Mouse (Mus musculus): ENCODE data around the gene Ryr2. TPM values are rescaled to one million over a fixed set of nuclear protein-coding genes. Genes with fewer than 3 reads are reported as not detected.
A peak's percentile ranks its signal among the peaks of the same experiment; 100 is the strongest.

Ryr2 gene
- polyA plus RNA-seq, 1 experiment from 2014 or later, result 4.4 TPM

DNA sequence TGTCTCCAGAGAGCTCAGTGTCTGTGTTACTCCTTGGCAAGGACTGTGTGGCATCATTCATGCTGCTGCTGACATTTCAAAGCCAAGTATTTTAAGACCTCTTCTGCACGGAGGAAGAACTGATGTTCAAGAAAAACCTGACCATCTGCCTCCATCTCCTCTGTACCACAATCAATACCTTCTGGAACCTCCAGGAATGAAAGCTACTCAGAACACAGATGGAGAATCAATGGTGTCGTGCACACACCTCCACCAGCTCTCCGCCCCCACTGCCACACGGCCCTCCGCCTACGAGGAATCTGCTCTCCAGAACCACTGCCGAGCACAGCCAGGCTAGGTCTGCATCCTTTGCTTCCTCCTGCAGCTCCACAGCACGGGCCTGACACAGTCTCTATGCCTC, 92.8 kb downstream of the Ryr2 start:
- no peak overlapping the region for H3K27ac ChIP-seq
- H3K4me3 ChIP-seq, result no peak overlapping the region
- no peaks in the 10 kb centered on the region for H3K36me3 ChIP-seq (replicated peaks)
- H3K4me2 ChIP-seq, result no peak overlapping the region
- no peaks in the 10 kb centered on the region for H3K27me3 ChIP-seq (replicated peaks)
- 82% methylated on average over 8 of the region's 8 CpGs for WGBS
- H3K9ac ChIP-seq, result no peak overlapping the region
- ATAC-seq (replicated peaks), result no peak
- H3K4me1 ChIP-seq, result peaks cover 12% of the 10 kb centered on the region; the same call in 1 of the 2 replicates
- H3K9me3 ChIP-seq, result no peaks in the 10 kb centered on the region

GRCm38 (mm10) chr13:12008995-12009689, 97.6 kb downstream of the Ryr2 start:
- peak; percentile 71 for ATAC-seq (replicated peaks)
- Histone ChIP-seq H3K27me3 (replicated peaks) (no peaks in the 10 kb centered on the region), H3K27ac (peak overlapping the region; percentile 43)

DNA sequence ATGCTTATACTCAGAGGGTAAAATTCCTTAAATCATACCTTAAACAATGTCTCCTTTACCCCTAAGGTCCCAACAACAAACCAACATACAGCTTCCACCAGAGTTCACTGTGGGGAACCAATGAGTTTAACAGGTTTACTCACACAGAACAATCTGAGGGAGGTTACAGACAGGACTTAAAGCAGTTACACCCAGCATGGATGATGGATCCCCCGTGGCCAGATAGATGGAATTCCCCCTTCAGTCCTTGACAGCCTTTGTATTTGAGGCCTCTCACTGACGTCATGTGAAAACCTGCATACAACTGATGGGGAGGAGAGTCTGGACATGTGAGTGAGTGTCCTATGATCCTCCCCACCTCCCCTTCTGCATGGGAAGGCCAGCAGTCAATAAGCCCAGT, 99.2 kb downstream of the Ryr2 start:
- WGBS, result 57% methylated on average over 2 of the region's 2 CpGs

More at GRCm38 (mm10) chr13:12008995-12009689, 97.6 kb downstream of the Ryr2 start:
- H3K4me3 ChIP-seq, result no peak overlapping the region
- H3K36me3 ChIP-seq (replicated peaks), result no peaks in the 10 kb centered on the region
- no peaks in the 10 kb centered on the region for H3K9me3 ChIP-seq
- no peak overlapping the region for H3K9ac ChIP-seq
- 42% methylated on average over 6 of the region's 6 CpGs for WGBS
- H3K4me2 ChIP-seq, result no peak overlapping the region
- no peaks in the 10 kb centered on the region for H3K4me1 ChIP-seq

DNA sequence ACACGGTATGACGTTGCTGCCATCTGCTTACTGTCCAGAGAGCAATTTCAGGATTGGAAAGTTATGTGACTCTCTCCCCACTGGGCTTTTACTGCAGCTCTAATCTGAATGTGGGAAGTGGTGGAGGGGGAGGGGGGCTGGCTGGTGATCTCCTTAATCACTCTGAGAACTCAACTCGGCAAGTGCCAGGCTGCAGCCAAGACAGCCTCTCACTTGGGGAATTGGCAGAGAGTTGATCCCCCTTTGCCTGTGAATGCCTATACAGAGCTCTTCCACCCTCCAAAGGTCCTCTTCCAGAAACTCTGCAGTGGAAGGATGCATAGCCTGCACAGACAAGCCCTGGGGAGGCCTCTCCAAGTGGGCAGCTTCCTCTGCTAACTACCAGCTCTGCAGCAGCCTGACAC, 104.9 kb downstream of the Ryr2 start:
- WGBS, result 42% methylated on average over 3 of the region's 3 CpGs
- Histone ChIP-seq H3K27me3 (replicated peaks) (no peaks in the 10 kb centered on the region), H3K9ac (no peak overlapping the region), H3K27ac (no peak overlapping the region), H3K4me3 (no peak overlapping the region), H3K4me2 (no peak overlapping the region), H3K4me1 (no peaks in the 10 kb centered on the region), H3K9me3 (no peaks in the 10 kb centered on the region), H3K36me3 (replicated peaks) (no peaks in the 10 kb centered on the region)
- peak; percentile 33; the same call in 1 of the 2 replicates for ATAC-seq (replicated peaks)

More for the DNA sequence above, 99.2 kb downstream of the Ryr2 start:
- no peak for ATAC-seq (replicated peaks)
- Histone ChIP-seq H3K27ac (no peak overlapping the region), H3K36me3 (replicated peaks) (no peaks in the 10 kb centered on the region), H3K27me3 (replicated peaks) (no peaks in the 10 kb centered on the region), H3K9me3 (no peaks in the 10 kb centered on the region), H3K4me3 (no peak overlapping the region), H3K9ac (no peak overlapping the region), H3K4me2 (no peak overlapping the region), H3K4me1 (no peaks in the 10 kb centered on the region)

- H3K9me3 ChIP-seq, result no peaks in the 10 kb centered on the region
- no peaks in the 10 kb centered on the region for H3K4me1 ChIP-seq
- no peak for ATAC-seq (replicated peaks)
- WGBS, result 75% methylated on average over 4 of the region's 4 CpGs
- no peaks in the 10 kb centered on the region for H3K36me3 ChIP-seq (replicated peaks)
- H3K9ac ChIP-seq, result no peak overlapping the region
- no peak overlapping the region for H3K27ac ChIP-seq
- H3K4me3 ChIP-seq, result no peak overlapping the region
- no peaks in the 10 kb centered on the region for H3K27me3 ChIP-seq (replicated peaks)
- H3K4me2 ChIP-seq, result no peak overlapping the region
These were observed 106.9 kb downstream of the Ryr2 start for GRCm38 (mm10) chr13:11999851-12000250.

GRCm38 (mm10) chr13:11997366-11997765, 109.4 kb downstream of the Ryr2 start:
- WGBS, result 77% methylated on average over 2 of the region's 2 CpGs
- Histone ChIP-seq H3K4me1 (no peaks in the 10 kb centered on the region), H3K4me2 (no peak overlapping the region), H3K27ac (no peak overlapping the region), H3K9me3 (no peaks in the 10 kb centered on the region), H3K27me3 (replicated peaks) (no peaks in the 10 kb centered on the region), H3K36me3 (replicated peaks) (no peaks in the 10 kb centered on the region), H3K4me3 (no peak overlapping the region), H3K9ac (no peak overlapping the region)
- no peak for ATAC-seq (replicated peaks)

DNA sequence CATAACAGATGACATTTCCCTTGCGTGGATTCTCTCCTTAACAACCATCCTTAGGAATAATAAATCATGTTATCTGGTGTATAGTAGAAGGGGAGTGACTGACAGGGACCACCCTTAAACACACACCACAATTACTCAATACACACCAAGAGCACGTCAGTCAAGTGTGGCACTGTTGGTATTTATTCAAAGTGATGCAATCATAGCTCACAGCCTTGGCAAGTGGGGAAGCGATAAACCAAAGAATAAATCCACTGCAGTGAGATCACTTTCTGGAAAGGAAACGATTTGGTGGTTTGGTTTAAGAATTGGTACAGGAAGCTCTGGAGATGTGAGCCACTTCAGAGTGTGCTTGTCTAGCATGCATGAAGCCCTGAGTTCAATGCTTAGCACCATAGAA, 119.2 kb downstream of the Ryr2 start:
- no peaks in the 10 kb centered on the region for H3K27me3 ChIP-seq (replicated peaks)
- no peak overlapping the region for H3K27ac ChIP-seq
- WGBS, result 74% methylated on average over 4 of the region's 4 CpGs
- H3K4me3 ChIP-seq, result no peak overlapping the region
- no peaks in the 10 kb centered on the region for H3K36me3 ChIP-seq (replicated peaks)
- no peaks in the 10 kb centered on the region for H3K9me3 ChIP-seq
- no peak overlapping the region for H3K9ac ChIP-seq
- no peak overlapping the region for H3K4me2 ChIP-seq
- ATAC-seq (replicated peaks), result no peak
- H3K4me1 ChIP-seq, result no peaks in the 10 kb centered on the region

DNA sequence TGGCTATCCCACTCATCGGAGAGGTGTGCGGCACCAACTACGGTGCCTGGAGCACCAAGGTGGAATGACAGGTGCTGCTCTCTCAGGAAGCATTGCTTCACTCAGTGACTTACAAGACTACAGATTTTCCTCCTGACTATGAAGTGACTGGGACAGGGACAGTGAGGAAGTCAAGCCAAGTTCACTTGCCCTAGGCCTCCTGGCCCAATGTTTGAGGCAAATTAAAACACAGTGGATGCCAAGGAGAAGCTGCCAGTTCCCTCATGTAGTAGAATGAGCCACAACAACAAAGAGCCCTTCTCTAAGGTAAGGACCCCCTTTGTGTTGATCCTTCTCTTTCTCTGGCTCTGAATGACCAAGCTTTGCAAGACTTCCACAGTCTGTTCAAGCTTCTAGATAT, 121.7 kb downstream of the Ryr2 start:
- no peaks in the 10 kb centered on the region for H3K9me3 ChIP-seq
- no peak overlapping the region for H3K4me3 ChIP-seq
- no peaks in the 10 kb centered on the region for H3K36me3 ChIP-seq (replicated peaks)
- no peak overlapping the region for H3K9ac ChIP-seq
- H3K27me3 ChIP-seq (replicated peaks), result no peaks in the 10 kb centered on the region
- H3K4me2 ChIP-seq, result no peak overlapping the region
- 95% methylated on average over 3 of the region's 3 CpGs for WGBS
- ATAC-seq (replicated peaks), result no peak
- H3K4me1 ChIP-seq, result no peaks in the 10 kb centered on the region
- no peak overlapping the region for H3K27ac ChIP-seq

DNA sequence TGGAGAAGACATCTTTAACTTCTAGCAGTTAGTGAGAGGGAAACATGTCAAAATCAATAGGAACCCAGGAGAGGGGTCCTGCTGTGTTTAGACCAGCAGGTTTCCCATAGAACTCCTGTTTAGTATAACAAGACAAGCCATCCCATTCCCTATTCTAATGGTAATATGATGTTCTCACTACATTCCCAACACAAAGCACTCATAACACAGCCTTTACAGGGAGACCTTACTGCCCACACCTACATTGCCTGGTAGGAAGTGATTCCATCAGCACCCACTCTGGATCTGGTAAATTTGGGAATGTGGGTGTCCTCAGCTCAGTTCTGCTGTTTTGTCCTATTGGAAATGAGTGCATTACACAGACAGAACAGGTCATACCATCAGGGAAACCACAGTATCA, 127.7 kb downstream of the Ryr2 start:
- Histone ChIP-seq H3K27me3 (replicated peaks) (no peaks in the 10 kb centered on the region), H3K4me2 (no peak overlapping the region), H3K4me1 (no peaks in the 10 kb centered on the region), H3K9ac (no peak overlapping the region), H3K4me3 (no peak overlapping the region), H3K9me3 (no peaks in the 10 kb centered on the region), H3K36me3 (replicated peaks) (no peaks in the 10 kb centered on the region), H3K27ac (no peak overlapping the region)
- ATAC-seq (replicated peaks), result no peak

DNA sequence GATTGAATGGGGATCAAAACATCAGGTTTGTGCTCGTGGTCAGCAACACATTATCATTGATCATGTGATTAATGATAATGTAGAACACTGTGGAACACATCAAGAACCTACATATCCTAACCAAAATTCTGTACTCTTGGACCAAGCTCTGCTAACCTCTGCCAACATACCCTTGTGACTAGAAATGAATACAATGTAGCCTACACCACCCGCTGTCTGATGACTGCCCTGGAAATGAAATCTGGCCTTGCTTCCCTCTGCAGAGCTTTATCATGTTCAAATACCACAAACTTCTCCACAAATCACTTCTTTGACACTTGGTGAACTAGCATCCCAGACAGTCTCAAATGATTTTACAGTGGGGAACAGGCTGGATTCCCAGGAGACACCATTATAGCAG, 128.4 kb downstream of the Ryr2 start:
- Histone ChIP-seq H3K27ac (no peak overlapping the region), H3K4me1 (no peaks in the 10 kb centered on the region)
- no peak for ATAC-seq (replicated peaks)

GRCm38 (mm10) chr13:11977606-11978005, 129.1 kb downstream of the Ryr2 start:
- Histone ChIP-seq H3K27ac (no peak overlapping the region), H3K27me3 (replicated peaks) (no peaks in the 10 kb centered on the region), H3K36me3 (replicated peaks) (no peaks in the 10 kb centered on the region), H3K9me3 (no peaks in the 10 kb centered on the region), H3K4me3 (no peak overlapping the region), H3K4me2 (no peak overlapping the region), H3K4me1 (no peaks in the 10 kb centered on the region), H3K9ac (no peak overlapping the region)
- no peak for ATAC-seq (replicated peaks)
- WGBS, result 88% methylated on average over 4 of the region's 4 CpGs

More for the DNA sequence above, 128.4 kb downstream of the Ryr2 start:
- Histone ChIP-seq H3K4me2 (no peak overlapping the region), H3K27me3 (replicated peaks) (no peaks in the 10 kb centered on the region), H3K9ac (no peak overlapping the region), H3K9me3 (no peaks in the 10 kb centered on the region), H3K4me3 (no peak overlapping the region), H3K36me3 (replicated peaks) (no peaks in the 10 kb centered on the region)
- WGBS, result 88% methylated on average over 2 of the region's 2 CpGs

- Histone ChIP-seq H3K4me1 (no peaks in the 10 kb centered on the region), H3K4me2 (no peak overlapping the region), H3K4me3 (no peak overlapping the region), H3K36me3 (replicated peaks) (no peaks in the 10 kb centered on the region), H3K9ac (no peak overlapping the region), H3K27ac (no peak overlapping the region), H3K27me3 (replicated peaks) (no peaks in the 10 kb centered on the region), H3K9me3 (no peaks in the 10 kb centered on the region)
- no peak for ATAC-seq (replicated peaks)
These were observed 142.4 kb downstream of the Ryr2 start for GRCm38 (mm10) chr13:11964391-11964790.

DNA sequence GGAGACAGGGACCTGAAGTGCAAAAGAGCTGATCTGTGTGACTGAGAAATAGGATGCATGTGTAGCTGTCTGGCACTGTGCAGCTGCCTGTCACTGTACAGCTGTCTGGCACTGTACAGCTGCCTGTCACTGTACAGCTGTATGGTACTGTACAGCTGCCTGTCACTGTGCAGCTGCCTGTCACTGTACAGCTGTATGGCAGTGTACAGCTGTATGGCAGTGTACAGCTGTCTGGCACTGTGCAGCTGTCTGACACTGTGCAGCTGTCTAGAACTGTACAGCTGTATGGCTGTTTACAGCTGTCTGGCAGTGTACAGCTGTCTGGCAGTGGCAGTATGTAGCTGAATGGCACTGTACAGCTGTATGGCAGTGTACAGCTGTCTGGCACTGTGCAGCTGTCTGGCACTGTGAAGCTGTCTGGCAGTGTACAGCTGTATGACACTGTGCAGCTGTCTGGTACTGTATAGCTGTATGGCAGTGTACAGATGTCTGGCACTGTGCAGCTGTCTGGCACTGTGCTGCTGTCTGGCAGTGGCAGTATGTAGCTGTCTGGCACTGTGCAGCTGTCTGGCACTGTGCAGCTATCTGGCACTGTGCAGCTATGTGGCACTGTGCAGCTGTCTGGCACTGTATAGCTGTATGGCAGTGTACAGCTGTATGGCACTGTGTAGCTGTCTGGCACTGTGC, 147.1 kb downstream of the Ryr2 start:
- Histone ChIP-seq H3K4me3 (no peak overlapping the region), H3K27ac (no peak overlapping the region), H3K4me1 (no peaks in the 10 kb centered on the region), H3K9me3 (no peaks in the 10 kb centered on the region), H3K4me2 (no peak overlapping the region), H3K27me3 (replicated peaks) (no peaks in the 10 kb centered on the region), H3K9ac (no peak overlapping the region), H3K36me3 (replicated peaks) (no peaks in the 10 kb centered on the region)
- peak; percentile 61 for ATAC-seq (replicated peaks)
